Mouse (Mus musculus): Measurements from ENCODE around the gene Pcbp3. TPM values are rescaled to one million over a fixed set of nuclear protein-coding genes. Genes with fewer than 3 reads are reported as not detected.

Pcbp3 gene
- polyA plus RNA-seq, 1 experiment from 2014 or later, result 18.8 TPM

DNA sequence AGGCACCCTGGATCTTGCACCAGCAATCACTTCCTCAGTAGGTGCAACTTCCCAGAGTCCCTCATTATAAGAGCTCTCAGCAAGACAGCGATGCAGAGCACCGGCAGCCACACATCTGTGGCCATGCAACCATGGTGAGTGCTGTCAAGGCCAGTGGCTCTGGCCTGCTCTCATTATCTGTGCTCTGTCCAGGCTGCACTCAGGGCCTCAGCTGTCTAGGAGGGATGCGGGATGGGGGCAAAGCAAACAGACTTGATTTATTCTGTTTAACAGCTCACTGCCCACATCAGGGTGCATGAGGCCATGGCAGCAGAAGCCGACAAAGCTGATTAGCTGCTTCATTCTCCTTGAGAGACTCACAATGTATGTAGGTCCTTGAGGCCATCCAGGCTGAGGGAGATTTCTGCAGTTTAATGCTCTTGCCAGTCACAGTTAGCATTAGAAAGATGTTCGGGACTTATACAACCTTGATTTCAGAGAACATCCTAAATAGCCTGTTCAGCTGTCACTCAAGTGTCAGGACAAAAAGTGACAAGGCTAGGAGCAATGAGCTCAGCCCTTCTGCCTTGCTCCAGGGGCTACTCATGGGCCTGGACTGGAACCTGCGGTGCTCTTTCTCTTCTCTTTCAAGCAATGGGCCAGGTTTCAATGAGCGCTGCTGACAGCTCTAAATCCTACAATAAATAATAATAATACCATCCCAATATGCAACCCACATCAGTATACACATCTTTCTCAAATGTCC lies 151.6 kb downstream of the Pcbp3 start:
- WGBS, result 71% methylated on average over 7 of the region's 7 CpGs

DNA sequence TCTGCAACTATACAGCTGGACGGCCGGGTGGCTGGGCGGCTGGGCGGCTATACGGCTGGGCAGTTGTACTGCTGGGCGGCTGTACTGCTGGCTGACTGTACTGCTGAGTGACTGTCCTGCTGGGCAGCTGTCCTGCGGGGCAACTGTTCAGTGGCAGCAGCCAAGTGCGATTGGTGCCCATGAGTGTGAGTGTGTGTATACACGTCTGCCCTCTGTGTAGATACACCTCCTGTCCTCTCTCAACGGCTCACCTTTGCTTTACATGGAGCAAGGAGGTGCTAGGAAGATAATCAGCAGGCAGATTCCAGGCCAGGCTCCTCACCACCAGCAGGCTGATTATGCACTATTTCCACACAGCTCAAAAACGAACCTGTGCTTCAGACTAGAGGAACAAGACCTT lies 152.2 kb downstream of the Pcbp3 start:
- 84% methylated on average over 11 of the region's 11 CpGs for whole genome bisulfite sequencing
- Histone ChIP-seq H3K9me3 (ENCODE audit: control insufficient read depth) (no peaks in the 10 kb centered on the region), H3K4me1 (replicated peaks; ENCODE audit: control insufficient read depth, insufficient read depth, low read length) (no peaks in the 10 kb centered on the region), H3K9ac (ENCODE audit: low read depth, low read length) (no peak overlapping the region), H3K4me2 (replicated peaks; ENCODE audit: low read depth) (no peak overlapping the region), H3K27ac (ENCODE audit: low read depth, low read length) (no peak overlapping the region), H3K36me3 (ENCODE audit: control insufficient read depth, insufficient read depth) (no peaks in the 10 kb centered on the region), H3K4me3 (ENCODE audit: low read depth, low read length) (no peak overlapping the region), H3K27me3 (replicated peaks; ENCODE audit: control insufficient read depth, insufficient read depth, low read length) (no peaks in the 10 kb centered on the region)
- ATAC-seq, result no peak
- TF ChIP-seq CTCF (IDR thresholded peaks at IDR 0.05; ENCODE audit: low read depth), result no peak

More for the DNA sequence above, 151.6 kb downstream of the Pcbp3 start:
- no peak for ATAC-seq
- Histone ChIP-seq H3K4me3 (ENCODE audit: low read depth, low read length) (no peak overlapping the region), H3K9ac (ENCODE audit: low read depth, low read length) (no peak overlapping the region), H3K4me2 (replicated peaks; ENCODE audit: low read depth) (no peak overlapping the region), H3K27me3 (replicated peaks; ENCODE audit: control insufficient read depth, insufficient read depth, low read length) (no peaks in the 10 kb centered on the region), H3K36me3 (ENCODE audit: control insufficient read depth, insufficient read depth) (no peaks in the 10 kb centered on the region), H3K27ac (ENCODE audit: low read depth, low read length) (no peak overlapping the region), H3K4me1 (replicated peaks; ENCODE audit: control insufficient read depth, insufficient read depth, low read length) (no peaks in the 10 kb centered on the region), H3K9me3 (ENCODE audit: control insufficient read depth) (no peaks in the 10 kb centered on the region)
- TF ChIP-seq CTCF (IDR thresholded peaks at IDR 0.05; ENCODE audit: low read depth), result no peak

DNA sequence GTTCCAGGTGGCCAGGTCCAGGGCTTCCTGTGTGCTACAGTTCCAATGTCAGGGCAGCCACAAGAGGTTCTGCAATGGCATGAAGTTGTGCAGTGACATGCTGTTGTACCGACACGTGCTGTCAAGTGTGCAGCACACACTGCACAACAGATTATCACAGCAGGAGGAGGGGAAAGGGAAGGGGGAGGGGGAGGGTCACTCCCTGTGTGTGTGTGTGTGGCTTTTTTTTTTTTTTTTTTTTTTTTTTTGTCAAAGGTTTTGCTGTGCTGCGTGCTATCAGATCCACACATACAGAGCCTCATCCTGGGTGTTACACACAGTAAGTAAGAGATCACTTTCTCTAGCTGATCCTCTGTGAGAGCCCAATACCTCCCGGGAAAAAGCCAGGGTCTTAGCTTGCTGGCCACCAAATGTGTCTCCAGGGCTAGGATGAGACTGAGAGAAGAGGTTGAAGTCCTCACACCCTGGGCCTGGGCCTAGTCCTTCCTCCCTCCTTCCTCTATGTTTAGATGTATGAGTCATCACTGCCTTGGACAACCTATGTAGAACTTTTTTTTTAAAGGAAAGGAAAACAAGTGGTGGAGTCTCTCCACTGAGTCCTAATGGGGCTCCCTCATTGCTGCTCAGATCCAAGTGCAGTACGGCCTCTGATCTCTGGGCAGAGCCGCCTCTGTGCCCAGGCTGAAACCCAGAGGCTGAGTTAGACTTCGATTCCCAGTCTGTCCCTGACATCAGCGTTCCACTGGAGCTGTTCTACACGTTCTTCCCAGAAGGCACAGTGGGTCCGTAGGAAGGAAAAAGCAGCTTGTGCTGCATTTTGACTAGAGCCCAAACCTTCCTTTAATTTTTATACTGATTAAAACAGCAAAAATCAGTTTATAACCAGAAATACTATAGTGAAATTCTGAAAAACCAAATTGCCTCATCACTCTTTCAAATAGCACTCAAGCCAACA lies 153.0 kb downstream of the Pcbp3 start:
- no peak overlapping the region for H3K4me2 ChIP-seq (replicated peaks; ENCODE audit: low read depth)
- 82% methylated on average over 10 of the region's 10 CpGs for whole genome bisulfite sequencing

DNA sequence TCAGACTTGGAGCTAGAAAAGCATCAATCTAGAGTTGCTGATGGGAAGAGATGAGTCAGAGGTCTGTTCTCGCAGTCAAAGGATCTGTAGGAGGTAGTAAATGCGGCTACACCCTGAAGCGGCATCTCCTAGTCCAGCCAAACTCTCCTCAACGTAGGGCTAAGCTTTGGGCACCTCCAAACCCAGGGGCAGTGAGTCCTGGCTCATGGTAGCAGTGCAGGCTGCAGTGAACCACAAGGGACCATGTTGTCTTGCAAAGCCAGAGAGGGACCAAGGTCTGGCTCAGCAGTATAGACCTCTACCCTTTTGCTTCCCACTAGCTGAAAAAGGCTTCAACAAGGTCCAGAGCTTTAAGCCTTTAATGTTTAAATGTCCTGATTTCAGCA lies 159.2 kb downstream of the Pcbp3 start:
- H3K36me3 ChIP-seq (ENCODE audit: control insufficient read depth, insufficient read depth), result no peaks in the 10 kb centered on the region; the same call in 1 of the 2 replicates
- H3K9ac ChIP-seq (ENCODE audit: low read depth, low read length), result no peak overlapping the region
- WGBS, result 83% methylated on average over 4 of the region's 4 CpGs
- H3K9me3 ChIP-seq (ENCODE audit: control insufficient read depth), result no peaks in the 10 kb centered on the region
- H3K4me1 ChIP-seq (replicated peaks; ENCODE audit: control insufficient read depth, insufficient read depth, low read length), result no peaks in the 10 kb centered on the region
- no peak overlapping the region for H3K4me3 ChIP-seq (ENCODE audit: low read depth, low read length)
- no peak for TF ChIP-seq CTCF (IDR thresholded peaks at IDR 0.05; ENCODE audit: low read depth)
- no peaks in the 10 kb centered on the region for H3K27me3 ChIP-seq (replicated peaks; ENCODE audit: control insufficient read depth, insufficient read depth, low read length)
- H3K27ac ChIP-seq (ENCODE audit: low read depth, low read length), result no peak overlapping the region
- ATAC-seq, result no peak
- no peak overlapping the region for H3K4me2 ChIP-seq (replicated peaks; ENCODE audit: low read depth)

More for the DNA sequence above, 153.0 kb downstream of the Pcbp3 start:
- no peak overlapping the region for H3K9ac ChIP-seq (ENCODE audit: low read depth, low read length)
- H3K9me3 ChIP-seq (ENCODE audit: control insufficient read depth), result no peaks in the 10 kb centered on the region
- no peaks in the 10 kb centered on the region for H3K4me1 ChIP-seq (replicated peaks; ENCODE audit: control insufficient read depth, insufficient read depth, low read length)
- no peak for TF ChIP-seq CTCF (IDR thresholded peaks at IDR 0.05; ENCODE audit: low read depth)
- no peaks in the 10 kb centered on the region for H3K36me3 ChIP-seq (ENCODE audit: control insufficient read depth, insufficient read depth)
- ATAC-seq, result no peak
- H3K27me3 ChIP-seq (replicated peaks; ENCODE audit: control insufficient read depth, insufficient read depth, low read length), result no peaks in the 10 kb centered on the region
- H3K27ac ChIP-seq (ENCODE audit: low read depth, low read length), result no peak overlapping the region
- no peak overlapping the region for H3K4me3 ChIP-seq (ENCODE audit: low read depth, low read length)

DNA sequence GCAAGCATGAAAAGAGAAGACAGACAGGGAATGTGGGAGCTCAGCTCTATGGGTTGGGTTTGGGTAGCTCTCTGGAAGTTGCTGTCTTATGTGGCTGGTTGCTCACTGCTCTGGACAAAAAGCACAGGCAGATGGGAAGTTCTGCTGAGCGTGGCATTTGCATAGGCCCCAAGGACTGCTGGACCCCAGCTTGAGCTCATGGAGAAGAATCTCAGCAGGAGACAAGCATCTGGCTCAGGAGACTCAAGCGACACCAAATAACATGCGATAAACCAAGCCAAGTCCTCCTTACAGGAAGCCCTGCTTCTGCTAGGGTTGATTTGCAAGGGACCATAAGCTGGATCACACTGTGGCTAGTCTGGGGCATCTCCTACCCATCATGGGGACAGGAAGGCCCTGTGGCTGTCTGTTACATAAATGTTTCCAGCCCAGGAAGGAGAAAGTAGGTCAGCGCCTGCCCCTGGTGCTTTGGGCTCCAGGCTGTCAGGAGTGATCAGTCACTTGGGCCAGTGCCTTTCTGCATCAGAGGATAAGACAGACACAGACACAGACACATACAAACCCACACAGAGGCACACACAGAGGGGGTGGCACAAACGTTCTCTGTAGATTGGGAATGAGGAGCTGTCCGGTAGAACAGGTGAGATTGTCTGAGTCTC lies 159.7 kb downstream of the Pcbp3 start:
- 84% methylated on average over 6 of the region's 6 CpGs for WGBS
- Histone ChIP-seq H3K4me3 (ENCODE audit: low read depth, low read length) (no peak overlapping the region), H3K27me3 (replicated peaks; ENCODE audit: control insufficient read depth, insufficient read depth, low read length) (no peaks in the 10 kb centered on the region), H3K4me2 (replicated peaks; ENCODE audit: low read depth) (no peak overlapping the region), H3K36me3 (ENCODE audit: control insufficient read depth, insufficient read depth) (no peaks in the 10 kb centered on the region; the same call in 1 of the 2 replicates), H3K4me1 (replicated peaks; ENCODE audit: control insufficient read depth, insufficient read depth, low read length) (no peaks in the 10 kb centered on the region), H3K27ac (ENCODE audit: low read depth, low read length) (no peak overlapping the region), H3K9ac (ENCODE audit: low read depth, low read length) (no peak overlapping the region), H3K9me3 (ENCODE audit: control insufficient read depth) (no peaks in the 10 kb centered on the region)
- no peak for ATAC-seq
- no peak for TF ChIP-seq CTCF (IDR thresholded peaks at IDR 0.05; ENCODE audit: low read depth)

DNA sequence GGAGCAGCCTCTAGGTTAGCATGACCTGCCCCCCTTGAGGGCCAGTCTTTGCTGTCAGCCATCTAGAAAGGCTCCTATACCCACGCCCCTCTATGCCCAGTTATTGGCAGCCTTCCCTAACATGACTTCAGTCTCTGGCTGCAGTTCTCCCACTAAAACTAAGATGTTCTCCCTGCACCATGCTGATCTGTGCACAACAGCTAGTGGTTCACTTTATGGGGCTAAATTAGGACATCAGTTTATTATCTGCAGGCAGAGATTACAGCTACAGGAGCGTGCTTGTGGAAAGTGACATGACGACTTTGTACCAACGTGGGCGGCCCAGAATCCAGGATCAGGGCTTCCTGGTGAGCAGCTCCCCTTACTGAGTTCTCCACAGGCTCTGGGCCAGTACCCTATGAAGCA lies 160.4 kb downstream of the Pcbp3 start:
- H3K4me2 ChIP-seq (replicated peaks; ENCODE audit: low read depth), result no peak overlapping the region
- H3K9me3 ChIP-seq (ENCODE audit: control insufficient read depth), result no peaks in the 10 kb centered on the region
- H3K4me1 ChIP-seq (replicated peaks; ENCODE audit: control insufficient read depth, insufficient read depth, low read length), result no peaks in the 10 kb centered on the region
- no peak for TF ChIP-seq CTCF (IDR thresholded peaks at IDR 0.05; ENCODE audit: low read depth)
- H3K9ac ChIP-seq (ENCODE audit: low read depth, low read length), result no peak overlapping the region
- WGBS, result 72% methylated on average over 5 of the region's 5 CpGs
- H3K27ac ChIP-seq (ENCODE audit: low read depth, low read length), result no peak overlapping the region
- no peaks in the 10 kb centered on the region for H3K27me3 ChIP-seq (replicated peaks; ENCODE audit: control insufficient read depth, insufficient read depth, low read length)
- H3K36me3 ChIP-seq (ENCODE audit: control insufficient read depth, insufficient read depth), result no peaks in the 10 kb centered on the region; the same call in 1 of the 2 replicates
- H3K4me3 ChIP-seq (ENCODE audit: low read depth, low read length), result no peak overlapping the region
- ATAC-seq, result no peak

All from intestine, postnatal 0 days (tissue).